ENCODE assay signal across 8 mouse cellular contexts in the genomic region with DNA sequence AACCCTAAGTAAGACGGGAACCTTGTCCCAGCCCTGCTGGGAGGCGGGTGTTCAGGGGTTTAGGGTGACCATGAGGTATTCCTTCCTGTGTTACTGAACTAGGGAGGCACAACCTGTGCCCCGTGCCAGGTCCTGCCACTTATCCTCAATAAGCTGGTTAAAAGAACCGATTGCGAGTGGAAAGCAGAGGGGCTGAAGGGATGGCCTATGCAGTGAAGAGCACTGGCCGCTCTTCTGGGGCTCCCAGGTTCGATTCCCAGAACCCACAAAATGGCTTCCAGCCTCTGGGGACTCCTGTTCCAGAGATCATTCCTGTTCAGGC. TPM values are rescaled to one million over a fixed set of nuclear protein-coding genes. Genes with fewer than 3 reads are reported as not detected.
DNase-seq lines count a peak whose midpoint lies in the region; ATAC-seq and TF ChIP-seq lines count a peak whose summit lies in the region.

No protein-coding gene starts in this region.

- 23% methylated on average over 7 of the region's 7 CpGs for whole genome bisulfite sequencing in heart, embryonic 15.5 days
- 23% methylated on average over 7 of the region's 7 CpGs for WGBS in forebrain, embryonic 15.5 days
- 1% methylated on average over 7 of the region's 7 CpGs for WGBS in macrophage (ENCODE audit: missing documents)

- peak overlapping the region; percentile 61 for H3K9ac ChIP-seq in heart, embryonic 15.5 days
- H3K9ac ChIP-seq in ES-E14 (ENCODE audit: insufficient read depth, low read depth, low read length, poor library complexity, severe bottlenecking), result peak overlapping the region; percentile 60; the same call in 1 of the 2 replicates
- peak overlapping the region; percentile 24; the same call in 1 of the 2 replicates for H3K9ac ChIP-seq in forebrain, embryonic 15.5 days (replicated peaks)

- H3K4me2 ChIP-seq in heart, embryonic 15.5 days, result peak overlapping the region; percentile 95
- H3K4me2 ChIP-seq in forebrain, embryonic 15.5 days (replicated peaks), result peak overlapping the region; percentile 70

- peak overlapping the region; percentile 83 for H3K4me3 ChIP-seq in heart, embryonic 15.5 days
- H3K4me3 ChIP-seq in ES-E14 (ENCODE audit: insufficient read depth in 1 of 2, low read depth in 1 of 2, low read length in 2 of 2, poor library complexity in 1 of 2, severe bottlenecking in 1 of 2) (peak overlapping the region; percentile 22 to 63; a peak in 3 of 4 replicates), macrophage (ENCODE audit: inconsistent target) (peak overlapping the region; percentile 98)
- peak overlapping the region; percentile 43 for H3K4me3 ChIP-seq in forebrain, embryonic 15.5 days

- H3K79me2 ChIP-seq in macrophage (ENCODE audit: inconsistent target), result peaks cover 78% of the 10 kb centered on the region

- intact Hi-C loops in heart, postnatal 14 days (cut with DNase I), result no loop called here
- intact Hi-C loops in left cerebral cortex, postnatal 4 days (cut with DNase I), result no loop called here

- in situ Hi-C loops in ES-E14 (cut with MboI; ENCODE audit: low sequenced_read_pairs in 2 of 2, unreplicated experiment in 2 of 2), result no loop called here

- DNase-seq in heart, postnatal 14 days, result no peak
- no peak for DNase-seq in ES-E14 (ENCODE audit: low read depth, low spot score)
- no peak for DNase-seq in left cerebral cortex, postnatal 4 days
- DNase-seq in right cerebral cortex, postnatal 4 days, result no peak

- H3K4me1 ChIP-seq in heart, embryonic 15.5 days (replicated peaks), result peaks cover 38% of the 10 kb centered on the region
- peaks cover 15 to 38% of the 10 kb centered on the region in 2 experiments for H3K4me1 ChIP-seq in ES-E14 (ENCODE audit: control insufficient read depth in 2 of 2, insufficient read depth in 2 of 2, low read length in 2 of 2, poor library complexity in 1 of 2)
- H3K4me1 ChIP-seq in forebrain, embryonic 15.5 days, result peaks cover 32% of the 10 kb centered on the region

- peak overlapping the region; percentile 99 for H3K27ac ChIP-seq in heart, embryonic 15.5 days
- H3K27ac ChIP-seq in ES-E14 (ENCODE audit: insufficient read depth, low read depth, low read length, poor library complexity, severe bottlenecking), result no peak overlapping the region
- H3K27ac ChIP-seq in forebrain, embryonic 15.5 days (replicated peaks), result no peak overlapping the region
- H3K27ac ChIP-seq in macrophage, result peak overlapping the region; percentile 95

- H3K27me3 ChIP-seq in heart, embryonic 15.5 days, result 0 out of 2 replicates have a peak, but pooled peaks cover 3% of the 10 kb centered on the region
- H3K27me3 ChIP-seq in forebrain, embryonic 15.5 days, result peaks cover 64% of the 10 kb centered on the region

- H3K9me3 ChIP-seq in heart, embryonic 15.5 days (replicated peaks), result no peaks in the 10 kb centered on the region
- no peaks in the 10 kb centered on the region for H3K9me3 ChIP-seq in ES-E14 (ENCODE audit: control insufficient read depth, insufficient read depth, low read depth, low read length)
- no peaks in the 10 kb centered on the region for H3K9me3 ChIP-seq in forebrain, embryonic 15.5 days

- ATAC-seq in heart, embryonic 15.5 days (replicated peaks; ENCODE audit: insufficient number of reproducible peaks, insufficient read depth, low FRiP score, low read depth), result no peak
- no peak for ATAC-seq in forebrain, embryonic 15.5 days (replicated peaks)
- ATAC-seq in megakaryocyte progenitor cell, adult 5-6 weeks (replicated peaks; ENCODE audit: poor library complexity), result no peak

- peaks cover 9% of the 10 kb centered on the region; the same call in 1 of the 2 replicates for H3K36me3 ChIP-seq in heart, embryonic 15.5 days
- H3K36me3 ChIP-seq in ES-E14 (ENCODE audit: control insufficient read depth, insufficient read depth, low read length, poor library complexity, severe bottlenecking) (no peaks in the 10 kb centered on the region), macrophage (ENCODE audit: inconsistent target) (peaks cover 32% of the 10 kb centered on the region)
- no peaks in the 10 kb centered on the region for H3K36me3 ChIP-seq in forebrain, embryonic 15.5 days

TF ChIP-seq in ES-E14, 5 proteins besides CTCF, POLR2A, EP300 and RAD21:
- TF ChIP-seq MAFK (IDR thresholded peaks at IDR 0.05; ENCODE audit: insufficient read depth, low read depth, low read length) (no peak), HCFC1 (IDR thresholded peaks at IDR 0.05; ENCODE audit: borderline replicate concordance, insufficient read depth, low read length) (no peak), ZNF384 (IDR thresholded peaks at IDR 0.05; ENCODE audit: low read depth, low read length) (no peak), CHD2 (IDR thresholded peaks at IDR 0.05; ENCODE audit: low read depth, low read length) (no peak), ZC3H11A (IDR thresholded peaks at IDR 0.05; ENCODE audit: borderline replicate concordance, low read depth, low read length) (no peak)

RNA-seq across cellular contexts. Expression of gene Rnf213, which starts 0.5 kb away (rescaled TPM):
- 4.6 and 6.4 TPM in 2 replicates for polyA plus RNA-seq in heart, embryonic 15.5 days (2015; fragmentation: Nextera tagmentation; extraction: Ambion mirVana)
- 10 to 100 TPM; 15.4 to 16.8 TPM for total RNA-seq in heart, postnatal 14 days (2021)
- total RNA-seq in ES-E14 (2012; rRNA removed), result 30.4 and 37.3 TPM in 2 replicates
- polyA plus RNA-seq in forebrain, embryonic 15.5 days (2015; fragmentation: Nextera tagmentation; extraction: Ambion mirVana), result 0.75 and 1.4 TPM in 2 replicates
- total RNA-seq in macrophage (2018; cell fraction: chromatin; rRNA removed), result 1,000 to 10,000 TPM in 24 of 26 experiments, 100 to 1,000 TPM in 2; 863 to 6,071 (median 2,924) TPM
- total RNA-seq in macrophage (2018; cell fraction: cytosol; rRNA removed), result 1,000 to 10,000 TPM in 6 of 26 experiments, 100 to 1,000 TPM in 20; 270 to 1,278 (median 522) TPM
- total RNA-seq in macrophage (2018; cell fraction: nucleus; rRNA removed), result 1,000 to 10,000 TPM in 16 of 26 experiments, 100 to 1,000 TPM in 10; 480 to 3,234 (median 2,295) TPM
- 207 to 477 TPM (median 276 TPM) in 3 replicates for polyA plus RNA-seq in macrophage (2018)
- 62.9 and 69.5 TPM in 2 replicates for total RNA-seq in megakaryocyte progenitor cell, adult 5-6 weeks (2015)
- total RNA-seq in megakaryocyte progenitor cell, adult 5-6 weeks (2017), result 36.4 and 45.5 TPM in 2 replicates
- total RNA-seq in left cerebral cortex, postnatal 4 days (2021), result 1 to 10 TPM; 2.9 TPM

RNA-seq across cellular contexts. Expression of gene Slc26a11, which starts 38.1 kb away (rescaled TPM):
- polyA plus RNA-seq in heart, embryonic 15.5 days (2015; fragmentation: Nextera tagmentation; extraction: Ambion mirVana), result 9.0 and 10.4 TPM in 2 replicates
- 1 to 10 TPM; 3.1 to 5.0 TPM for total RNA-seq in heart, postnatal 14 days (2021)
- total RNA-seq in ES-E14 (2012; rRNA removed), result 4.4 and 7.4 TPM in 2 replicates
- polyA plus RNA-seq in forebrain, embryonic 15.5 days (2015; fragmentation: Nextera tagmentation; extraction: Ambion mirVana), result 3.5 and 3.9 TPM in 2 replicates
- 100 to 1,000 TPM in 9 of 26 experiments, 10 to 100 TPM in 17; 15.5 to 377 (median 67.8) TPM for total RNA-seq in macrophage (2018; cell fraction: chromatin; rRNA removed)
- 10 to 100 TPM in 25 of 26 experiments, 1 to 10 TPM in 1; 9.5 to 65.6 (median 19.1) TPM for total RNA-seq in macrophage (2018; cell fraction: cytosol; rRNA removed)
- 100 to 1,000 TPM in 9 of 26 experiments, 10 to 100 TPM in 17; 14.8 to 287 (median 44.4) TPM for total RNA-seq in macrophage (2018; cell fraction: nucleus; rRNA removed)
- 18.1 to 63.0 TPM (median 27.9 TPM) in 3 replicates for polyA plus RNA-seq in macrophage (2018)
- 0.17 and 0.72 TPM in 2 replicates for total RNA-seq in megakaryocyte progenitor cell, adult 5-6 weeks (2015)
- 0.34 TPM in 1 of 2 replicates, not detected in the other for total RNA-seq in megakaryocyte progenitor cell, adult 5-6 weeks (2017)
- total RNA-seq in left cerebral cortex, postnatal 4 days (2021), result 1 to 10 TPM; 4.1 to 5.3 TPM

RNA-seq across cellular contexts. Expression of gene Sgsh, which starts 38.1 kb away (rescaled TPM):
- 5.4 and 7.1 TPM in 2 replicates for polyA plus RNA-seq in heart, embryonic 15.5 days (2015; fragmentation: Nextera tagmentation; extraction: Ambion mirVana)
- 1 to 10 TPM; 4.6 to 6.2 TPM for total RNA-seq in heart, postnatal 14 days (2021)
- total RNA-seq in ES-E14 (2012; rRNA removed), result 3.4 and 4.9 TPM in 2 replicates
- 3.0 and 3.7 TPM in 2 replicates for polyA plus RNA-seq in forebrain, embryonic 15.5 days (2015; fragmentation: Nextera tagmentation; extraction: Ambion mirVana)
- 10 to 100 TPM in 16 of 26 experiments, 1 to 10 TPM in 10; 1.5 to 56.9 (median 13.5) TPM for total RNA-seq in macrophage (2018; cell fraction: chromatin; rRNA removed)
- total RNA-seq in macrophage (2018; cell fraction: cytosol; rRNA removed), result 10 to 100 TPM; 22.7 to 73.8 (median 37.7) TPM
- 10 to 100 TPM in 25 of 26 experiments, 1 to 10 TPM in 1; 8.5 to 92.5 (median 49.4) TPM for total RNA-seq in macrophage (2018; cell fraction: nucleus; rRNA removed)
- polyA plus RNA-seq in macrophage (2018), result 29.1 to 46.3 TPM (median 41.6 TPM) in 3 replicates
- 2.9 and 5.4 TPM in 2 replicates for total RNA-seq in megakaryocyte progenitor cell, adult 5-6 weeks (2015)
- 3.9 and 4.6 TPM in 2 replicates for total RNA-seq in megakaryocyte progenitor cell, adult 5-6 weeks (2017)
- 1 to 10 TPM; 4.2 to 5.1 TPM for total RNA-seq in left cerebral cortex, postnatal 4 days (2021)

Comparison
In these comparisons a context has a peak if more than half of its experiments do, and no peak if none do; other contexts are left out.
1. H3K27ac ChIP-seq: peak in heart, embryonic 15.5 days (single experiment) and macrophage (single experiment); none in ES-E14 (single experiment) and forebrain, embryonic 15.5 days (single experiment).
2. H3K4me3 ChIP-seq: peak in every context shown above with its lines; median percentile 98 in macrophage; 83 in heart, embryonic 15.5 days; 43 in forebrain, embryonic 15.5 days; 42 in ES-E14.
3. Peak in every context shown above with its lines, with median percentiles within 50 percentile points of each other: H3K9ac ChIP-seq.